Mouse (Mus musculus) liver, embryonic 16.5 days (tissue): Measurements from ENCODE around the gene Itga1. TPM values are rescaled to one million over a fixed set of nuclear protein-coding genes. Genes with fewer than 3 reads are reported as not detected.

Source experiments
- ATAC-seq: fragments of 200-750 bp; cut with Nextera tagmentation; 2 replicates; pipeline ENCODE4 v1.8.0; 2017; ENCODE audit warnings: low read depth, mild to moderate bottlenecking, moderate number of reproducible peaks, moderate library complexity
- H3K27ac ChIP-seq: fragments of 300-500 bp; sonication (generic); 2 replicates; pipeline ENCODE4 v1.5.1; 2014; ENCODE audit warnings: mild to moderate bottlenecking, low read length
- H3K27me3 ChIP-seq: fragments of 300-500 bp; sonication (generic); 2 replicates; pipeline ENCODE4 v1.6.1; 2014; ENCODE audit warnings: low read depth, low read length, mixed read lengths; ENCODE audit not compliant: control insufficient read depth, insufficient read depth
- H3K36me3 ChIP-seq: fragments of 300-500 bp; sonication (generic); 2 replicates; pipeline ENCODE4 v1.6.1; 2014; ENCODE audit warnings: mild to moderate bottlenecking; ENCODE audit not compliant: control insufficient read depth, insufficient read depth
- H3K4me1 ChIP-seq: fragments of 300-500 bp; sonication (generic); 2 replicates; pipeline ENCODE4 v1.6.1; 2014; ENCODE audit warnings: low read depth, low read length, mixed read lengths; ENCODE audit not compliant: control insufficient read depth
- H3K4me2 ChIP-seq: fragments of 300-500 bp; sonication (generic); 2 replicates; pipeline ENCODE4 v1.6.1; 2014; ENCODE audit warnings: low read depth, low read length, mixed read lengths
- H3K4me3 ChIP-seq: fragments of 300-500 bp; sonication (generic); 2 replicates; pipeline ENCODE4 v1.5.1; 2014; ENCODE audit warnings: low read depth, mild to moderate bottlenecking, low read length
- H3K9ac ChIP-seq: fragments of 300-500 bp; sonication (generic); 2 replicates; pipeline ENCODE4 v1.6.1; 2014; ENCODE audit warnings: low read depth, low read length
- H3K9me3 ChIP-seq: fragments of 300-500 bp; sonication (generic); replicated peaks from 2 replicates; pipeline ENCODE4 v1.6.1; 2016; ENCODE audit warnings: low read length; ENCODE audit not compliant: control insufficient read depth
- WGBS: fragments of 180-500 bp; shearing (Covaris S2); extraction: QIAGEN DNeasy Blood & Tissue Kit; methylation state at CpG from one replicate; pipeline ENCODE4 v1.1.7; 2014; ENCODE audit not compliant: insufficient replicate concordance; 5-methylcytosine and 5-hydroxymethylcytosine counted together
- polyA plus RNA-seq: library from polyadenylated mRNA; unstranded; fragments of >200 nt; fragmentation: Nextera tagmentation; extraction: Ambion mirVana; gene quantifications from 2 replicates; pipeline ENCODE4 v1.2.1, GENCODE M21; 2015

The Itga1 gene
- polyA plus RNA-seq, 1 experiment from 2014 or later: 6.5 TPM

DNA sequence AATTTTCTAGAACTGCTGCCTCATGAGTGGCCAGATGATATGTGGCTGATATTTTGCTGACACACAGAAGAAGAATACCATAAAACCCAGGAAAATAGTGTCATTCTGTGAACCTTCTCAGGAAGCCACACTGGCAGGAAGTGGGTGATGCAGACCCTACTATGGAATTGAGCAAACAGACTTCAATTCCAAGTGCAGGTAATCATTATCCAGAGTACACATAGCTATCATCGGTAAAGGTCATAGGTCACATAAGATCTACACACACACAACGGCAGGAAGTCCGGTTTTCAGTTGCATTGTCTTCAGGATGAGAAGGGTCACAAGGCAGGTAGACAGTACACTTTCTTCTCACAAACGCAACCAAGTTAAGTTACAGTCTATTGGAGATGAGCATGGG lies 186.8 kb downstream of the Itga1 start:
- peak; percentile 77 for ATAC-seq
- H3K36me3 ChIP-seq: no peaks in the 10 kb centered on the region
- no peak overlapping the region for H3K4me3 ChIP-seq
- WGBS: 43% methylated on average over 4 of the region's 4 CpGs
- H3K27me3 ChIP-seq: no peaks in the 10 kb centered on the region
- no peak overlapping the region for H3K9ac ChIP-seq
- no peak overlapping the region for H3K4me2 ChIP-seq
- H3K9me3 ChIP-seq: no peaks in the 10 kb centered on the region
- H3K4me1 ChIP-seq: peaks cover 3% of the 10 kb centered on the region
- H3K27ac ChIP-seq: no peak overlapping the region

DNA sequence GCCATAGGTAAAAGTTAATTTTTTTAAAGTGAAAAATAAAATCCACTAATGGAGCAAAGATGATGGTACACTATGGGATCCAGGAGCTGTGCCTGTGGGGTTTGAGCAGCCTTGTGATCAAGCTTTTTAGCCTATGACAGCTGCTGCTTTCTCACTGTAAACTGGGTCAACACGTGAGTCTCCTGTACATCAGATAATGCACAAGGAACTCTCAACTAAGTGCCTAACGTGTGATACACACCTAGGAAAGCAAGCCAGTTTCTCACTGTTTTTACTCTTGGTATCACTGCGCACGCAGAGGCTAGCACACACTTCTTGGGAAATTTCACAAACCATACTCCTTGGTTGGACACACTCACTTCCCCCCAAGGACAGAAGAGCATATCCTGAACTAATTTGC lies 187.2 kb downstream of the Itga1 start:
- H3K4me1 ChIP-seq: peaks cover 3% of the 10 kb centered on the region
- WGBS: 28% methylated on average over 4 of the region's 4 CpGs
- H3K27me3 ChIP-seq: no peaks in the 10 kb centered on the region
- no peak overlapping the region for H3K4me3 ChIP-seq
- ATAC-seq: peak; percentile 7; the same call in 1 of the 2 replicates
- no peaks in the 10 kb centered on the region for H3K36me3 ChIP-seq
- H3K27ac ChIP-seq: no peak overlapping the region
- no peaks in the 10 kb centered on the region for H3K9me3 ChIP-seq
- no peak overlapping the region for H3K4me2 ChIP-seq
- no peak overlapping the region for H3K9ac ChIP-seq

DNA sequence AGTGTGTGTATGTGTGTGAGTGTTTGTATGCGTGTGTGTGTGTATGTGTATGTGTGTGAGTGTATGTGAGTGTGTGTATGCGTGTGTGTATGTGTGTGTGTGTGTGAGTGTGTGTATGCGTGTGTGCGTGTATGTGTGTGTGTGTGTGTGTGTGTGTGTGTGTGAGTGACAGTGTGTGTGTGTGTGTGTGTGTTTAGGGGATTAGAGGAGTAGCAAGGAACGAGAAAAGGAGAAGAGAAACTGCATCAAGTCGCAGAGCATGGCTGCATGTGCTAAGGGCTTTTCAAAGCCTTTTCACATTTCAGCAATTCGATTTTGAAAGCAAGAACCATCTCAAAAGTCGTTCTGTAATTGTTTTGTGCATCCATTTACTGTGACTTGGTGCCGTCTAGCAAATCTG lies 191.1 kb downstream of the Itga1 start:
- Histone ChIP-seq H3K27ac (no peak overlapping the region), H3K4me1 (peaks cover 3% of the 10 kb centered on the region), H3K36me3 (no peaks in the 10 kb centered on the region), H3K4me2 (no peak overlapping the region), H3K27me3 (no peaks in the 10 kb centered on the region), H3K9me3 (no peaks in the 10 kb centered on the region), H3K9ac (no peak overlapping the region), H3K4me3 (no peak overlapping the region)
- no peak for ATAC-seq
- WGBS: 58% methylated on average over 9 of the region's 9 CpGs

DNA sequence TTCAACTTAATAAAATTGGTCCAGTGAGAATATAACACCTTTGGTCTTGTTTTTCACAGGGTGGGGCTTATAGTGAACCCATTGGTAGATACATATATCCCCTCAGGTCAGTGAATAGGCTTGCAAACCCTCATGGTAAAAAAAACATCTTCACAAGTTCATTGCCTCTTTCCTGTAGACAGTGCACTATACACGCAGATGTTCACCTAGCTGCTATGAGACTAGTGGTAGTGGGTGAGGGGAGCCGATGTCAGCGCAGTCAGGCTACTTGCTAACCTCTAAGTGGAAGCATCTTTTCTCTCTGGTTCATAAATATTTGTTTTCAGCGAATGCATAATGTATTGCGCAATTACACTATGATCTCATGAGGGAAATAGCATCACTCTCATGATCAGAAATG lies 192.2 kb downstream of the Itga1 start:
- H3K27me3 ChIP-seq: no peaks in the 10 kb centered on the region
- H3K4me1 ChIP-seq: no peaks in the 10 kb centered on the region; the same call in 1 of the 2 replicates
- H3K9ac ChIP-seq: no peak overlapping the region
- H3K36me3 ChIP-seq: no peaks in the 10 kb centered on the region
- 73% methylated on average over 5 of the region's 5 CpGs for WGBS
- no peak for ATAC-seq
- H3K27ac ChIP-seq: no peak overlapping the region
- no peak overlapping the region for H3K4me3 ChIP-seq
- no peaks in the 10 kb centered on the region for H3K9me3 ChIP-seq
- H3K4me2 ChIP-seq: no peak overlapping the region

DNA sequence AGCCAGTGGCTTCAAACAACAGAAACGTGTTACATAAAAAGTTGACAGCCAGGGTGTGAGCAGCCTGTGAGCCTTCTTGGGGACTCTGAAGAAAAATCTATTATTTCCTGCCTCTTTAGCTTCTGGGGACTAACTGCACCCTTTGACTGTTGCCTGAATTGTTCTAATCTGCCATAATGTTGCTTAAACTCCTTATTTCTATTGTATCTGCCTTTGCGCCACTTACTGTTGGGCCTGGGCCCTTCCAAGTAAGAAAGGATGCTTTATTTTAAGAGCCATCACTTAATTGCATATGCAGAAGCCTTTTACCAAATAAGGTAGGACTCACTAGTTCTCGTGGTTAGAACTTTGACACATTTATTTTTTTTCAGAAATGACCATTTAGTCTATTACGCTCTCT lies 193.9 kb downstream of the Itga1 start:
- ATAC-seq: no peak

More for the DNA sequence above, 193.9 kb downstream of the Itga1 start:
- no peak overlapping the region for H3K4me3 ChIP-seq
- no peak overlapping the region for H3K9ac ChIP-seq
- no peaks in the 10 kb centered on the region for H3K36me3 ChIP-seq
- no peaks in the 10 kb centered on the region for H3K27me3 ChIP-seq
- H3K27ac ChIP-seq: no peak overlapping the region
- no peaks in the 10 kb centered on the region for H3K9me3 ChIP-seq
- H3K4me2 ChIP-seq: no peak overlapping the region
- no peaks in the 10 kb centered on the region for H3K4me1 ChIP-seq
- 59% methylated on average over 4 of the region's 4 CpGs for WGBS

Other genes starting within 250 kb of the Itga1 start
- gene Itga2, start 169.9 kb downstream of the Itga1 start, polyA plus RNA-seq: 0.39 and 0.99 TPM in 2 replicates
- gene Pelo, start 11.8 kb downstream of the Itga1 start, polyA plus RNA-seq: 2.2 and 2.6 TPM in 2 replicates
- 2.8 TPM in 2 replicates for gene Gm49395, start within 50 bp of the Itga1 start, polyA plus RNA-seq